Mouse (Mus musculus) ES-Bruce4 (cell line): Measurements from ENCODE around the gene Fgfr2. TPM values are rescaled to one million over a fixed set of nuclear protein-coding genes. Genes with fewer than 3 reads are reported as not detected.

Source experiments
- H3K27ac ChIP-seq: 2 replicates; pipeline ENCODE4 v1.5.1; 2012; ENCODE audit warnings: low read length, inconsistent platforms; ENCODE audit not compliant: insufficient read depth
- H3K27me3 ChIP-seq: 2 replicates; pipeline ENCODE4 v1.6.1; 2012; ENCODE audit warnings: mild to moderate bottlenecking, low read length, inconsistent platforms; ENCODE audit not compliant: control insufficient read depth, poor library complexity, insufficient read depth, severe bottlenecking
- H3K36me3 ChIP-seq: 2 replicates; pipeline ENCODE4 v1.6.1; 2012; ENCODE audit warnings: inconsistent platforms, mild to moderate bottlenecking, low read length, moderate library complexity; ENCODE audit not compliant: control insufficient read depth, poor library complexity, insufficient read depth, severe bottlenecking
- H3K4me1 ChIP-seq: one replicate; pipeline ENCODE4 v1.8.1; 2011; ENCODE audit warnings: low read length; ENCODE audit not compliant: control insufficient read depth, insufficient read depth
- H3K4me3 ChIP-seq: 2 replicates; pipeline ENCODE4 v1.5.1; 2011; ENCODE audit warnings: low read depth, mild to moderate bottlenecking, low read length
- H3K9ac ChIP-seq: 2 replicates; pipeline ENCODE4 v1.6.1; 2012; ENCODE audit warnings: low read depth, mild to moderate bottlenecking, inconsistent platforms; ENCODE audit not compliant: poor library complexity, severe bottlenecking
- H3K9me3 ChIP-seq: replicated peaks from 2 replicates; pipeline ENCODE4 v1.6.1; 2012; ENCODE audit warnings: mild to moderate bottlenecking, low read length, inconsistent platforms; ENCODE audit not compliant: control insufficient read depth, poor library complexity, insufficient read depth, severe bottlenecking
- CTCF ChIP-seq: IDR thresholded peaks from one replicate; pipeline ENCODE4 v1.8.1; 2011; ENCODE audit warnings: low read depth, low read length
- EP300 ChIP-seq: IDR thresholded peaks from 2 replicates; pipeline ENCODE4 v1.6.1; 2011; ENCODE audit warnings: low read depth, low read length; ENCODE audit not compliant: insufficient read depth
- POLR2A ChIP-seq: IDR thresholded peaks from one replicate; pipeline ENCODE4 v1.8.1; 2011; ENCODE audit warnings: low read length; ENCODE audit not compliant: insufficient read depth
- polyA plus RNA-seq: library from polyadenylated mRNA; stranded (reverse); fragments of >200 nt; gene quantifications from 2 replicates; pipeline ENCODE4 v1.2.4, GENCODE M21; 2011; ENCODE audit warnings: low read depth; ENCODE audit not compliant: missing spikeins, insufficient read depth, insufficient read length

Gene Fgfr2
- polyA plus RNA-seq, 1 experiment = 34.8 TPM

DNA sequence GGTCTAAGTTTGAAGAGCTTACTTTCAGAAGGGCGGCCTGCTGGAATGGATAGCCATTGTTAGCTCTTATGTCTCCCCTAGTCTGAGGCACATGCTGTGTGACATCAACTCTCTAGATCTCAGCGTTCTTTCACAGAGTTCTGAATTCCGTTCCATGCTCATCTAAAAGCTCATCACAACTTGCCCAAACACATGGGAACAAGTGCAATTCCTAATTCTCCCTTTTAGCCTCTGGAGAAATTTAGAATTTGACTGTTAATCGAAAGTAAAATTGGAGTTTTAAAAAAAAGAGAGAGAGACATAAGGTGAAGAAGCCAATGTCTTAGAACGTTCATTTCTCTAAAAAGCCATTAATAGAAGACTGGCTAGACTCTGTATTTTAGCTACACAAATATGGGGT is 1793.7 kb downstream of the Fgfr2 start, which contains the start of gene Fam24b:
Gene Fam24b (minus strand): TSS at position 101 of the 400 bp plus-strand sequence.
- H3K27ac ChIP-seq = no peak within 1 kb of the TSS
- no peaks in the 10 kb centered on the region for H3K9me3 ChIP-seq
- H3K4me3 ChIP-seq = no peak within 1 kb of the TSS
- H3K27me3 ChIP-seq = no peaks in the 10 kb centered on the region
- H3K4me1 ChIP-seq = no peaks in the 10 kb centered on the region
- TF ChIP-seq EP300 (no peak), CTCF (no peak), POLR2A (no peak)
- H3K36me3 ChIP-seq = no peaks in the 10 kb centered on the region
- no peak within 1 kb of the TSS for H3K9ac ChIP-seq

DNA sequence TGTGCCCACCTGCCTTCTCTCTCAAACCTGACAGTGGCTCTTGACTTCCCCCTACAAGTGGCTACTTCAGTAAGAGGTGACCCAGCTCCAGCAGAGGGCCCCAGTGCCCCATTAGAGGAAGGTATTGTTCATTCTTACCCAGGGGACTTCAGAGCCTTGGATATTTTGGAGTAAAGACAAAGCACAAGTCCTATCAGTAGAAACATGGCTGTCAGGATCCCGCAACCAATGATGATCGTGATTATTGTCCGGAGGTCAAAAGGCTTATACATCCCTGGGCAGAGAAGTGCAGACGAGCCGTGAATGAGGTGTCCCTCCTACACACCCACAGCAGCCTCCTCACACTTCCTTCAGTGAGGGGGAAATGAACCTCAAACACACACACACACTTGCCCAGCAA is 1796.1 kb downstream of the Fgfr2 start:
- no peak for TF ChIP-seq EP300
- no peak for TF ChIP-seq POLR2A
- TF ChIP-seq CTCF = no peak
- no peak overlapping the region for H3K4me3 ChIP-seq
- H3K36me3 ChIP-seq = no peaks in the 10 kb centered on the region
- H3K9me3 ChIP-seq = no peaks in the 10 kb centered on the region
- H3K4me1 ChIP-seq = no peaks in the 10 kb centered on the region
- H3K27me3 ChIP-seq = no peaks in the 10 kb centered on the region
- H3K9ac ChIP-seq = no peak overlapping the region
- H3K27ac ChIP-seq = no peak overlapping the region

DNA sequence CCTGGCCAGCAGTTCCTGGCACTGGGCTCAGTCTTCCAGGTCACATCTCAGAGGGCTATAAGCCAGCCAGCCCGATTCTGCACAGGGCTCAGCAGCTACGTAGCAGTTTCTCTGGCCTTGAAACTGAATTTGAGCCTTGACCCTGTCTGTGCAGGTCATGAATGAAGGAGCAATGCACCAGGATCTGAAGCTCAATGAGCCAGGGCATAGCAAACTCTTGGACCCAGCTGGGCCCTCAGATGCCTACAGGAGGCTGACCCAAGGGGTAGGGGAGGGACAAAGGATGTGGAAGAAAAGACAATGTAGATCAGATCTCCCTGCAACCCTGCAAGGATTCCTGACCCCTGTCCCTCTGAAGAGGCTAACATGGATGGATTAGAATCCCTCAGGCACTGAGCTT is 1801.0 kb downstream of the Fgfr2 start, which contains the start of gene Cuzd1:
Gene Cuzd1 (minus strand): TSS at position 101 of the 400 bp plus-strand sequence.
- H3K36me3 ChIP-seq = no peaks in the 10 kb centered on the region
- TF ChIP-seq POLR2A (no peak), EP300 (no peak), CTCF (no peak)
- no peak within 1 kb of the TSS for H3K4me3 ChIP-seq
- no peaks in the 10 kb centered on the region for H3K4me1 ChIP-seq
- no peak within 1 kb of the TSS for H3K9ac ChIP-seq
- H3K27ac ChIP-seq = no peak within 1 kb of the TSS
- H3K9me3 ChIP-seq = no peaks in the 10 kb centered on the region
- H3K27me3 ChIP-seq = no peaks in the 10 kb centered on the region

DNA sequence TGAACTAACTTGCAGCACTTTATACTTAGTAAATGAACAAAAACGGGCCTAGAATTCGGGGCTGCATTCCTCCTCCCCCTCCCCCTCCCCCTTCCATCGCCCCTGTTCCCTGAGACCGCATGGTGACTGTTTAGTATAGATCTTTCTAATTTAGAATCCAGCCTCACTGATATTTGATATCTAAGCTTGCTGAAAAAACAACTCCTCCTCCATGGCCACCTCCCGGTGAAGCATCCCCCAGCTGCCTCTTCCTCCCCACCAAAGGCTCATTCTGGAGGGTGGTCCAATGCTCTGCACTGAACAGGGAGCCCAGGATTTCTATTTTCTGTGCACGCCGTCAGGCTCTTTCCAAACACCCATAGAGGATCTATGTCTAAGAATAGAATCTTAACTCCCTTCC is 1804.8 kb downstream of the Fgfr2 start:
- H3K36me3 ChIP-seq = no peaks in the 10 kb centered on the region
- no peaks in the 10 kb centered on the region for H3K9me3 ChIP-seq
- H3K9ac ChIP-seq = no peak overlapping the region
- TF ChIP-seq CTCF (no peak), POLR2A (no peak), EP300 (no peak)
- H3K27me3 ChIP-seq = no peaks in the 10 kb centered on the region
- H3K4me1 ChIP-seq = no peaks in the 10 kb centered on the region
- no peak overlapping the region for H3K27ac ChIP-seq
- no peak overlapping the region for H3K4me3 ChIP-seq

DNA sequence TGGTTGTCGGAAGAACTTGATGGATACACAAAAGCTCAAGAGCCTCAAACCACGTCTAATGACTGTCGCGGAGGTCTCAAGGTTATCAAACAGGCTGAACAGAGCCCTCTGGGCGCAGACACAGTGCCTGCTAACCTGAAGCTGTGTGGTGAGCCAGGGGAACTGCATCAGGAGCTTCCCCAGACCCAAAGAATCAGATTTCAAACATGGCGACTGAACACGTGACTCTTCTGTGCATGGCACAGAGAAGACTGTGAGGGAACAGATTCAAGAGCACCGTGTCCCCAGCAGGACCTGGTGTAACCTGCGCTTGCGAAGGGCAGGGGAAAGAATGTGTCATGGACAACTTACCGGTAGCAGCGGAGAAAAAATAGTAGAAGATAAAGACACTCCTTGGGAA is 1805.6 kb downstream of the Fgfr2 start:
- H3K9ac ChIP-seq = no peak overlapping the region
- H3K4me3 ChIP-seq = no peak overlapping the region
- no peaks in the 10 kb centered on the region for H3K4me1 ChIP-seq
- H3K27me3 ChIP-seq = no peaks in the 10 kb centered on the region
- H3K27ac ChIP-seq = no peak overlapping the region
- no peaks in the 10 kb centered on the region for H3K9me3 ChIP-seq
- no peaks in the 10 kb centered on the region for H3K36me3 ChIP-seq
- TF ChIP-seq POLR2A = no peak
- TF ChIP-seq EP300 = no peak
- no peak for TF ChIP-seq CTCF

DNA sequence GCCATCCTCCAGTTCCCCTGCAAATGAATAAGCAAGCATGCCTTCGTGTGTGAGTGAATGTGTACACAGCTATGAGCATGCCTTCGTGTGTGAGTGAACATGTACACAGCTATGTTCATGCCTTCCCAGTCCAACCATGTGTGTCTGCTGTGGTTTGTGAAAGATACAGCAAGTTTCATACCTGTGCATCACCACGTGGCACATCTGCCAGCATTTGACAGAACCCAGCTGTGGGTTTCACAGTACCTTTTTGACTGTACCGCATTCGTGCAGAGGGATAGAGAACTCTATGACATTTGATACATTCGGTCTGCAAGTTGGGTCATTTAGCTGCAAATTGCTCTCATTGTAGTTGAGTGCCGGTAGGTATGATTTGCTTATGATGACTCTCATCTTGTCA is 1808.7 kb downstream of the Fgfr2 start:
- H3K9me3 ChIP-seq = no peaks in the 10 kb centered on the region
- no peak for TF ChIP-seq EP300
- no peak for TF ChIP-seq CTCF
- TF ChIP-seq POLR2A = no peak
- H3K4me1 ChIP-seq = no peaks in the 10 kb centered on the region
- no peak overlapping the region for H3K9ac ChIP-seq
- no peak overlapping the region for H3K4me3 ChIP-seq
- H3K27me3 ChIP-seq = no peaks in the 10 kb centered on the region
- no peak overlapping the region for H3K27ac ChIP-seq
- no peaks in the 10 kb centered on the region for H3K36me3 ChIP-seq
